Mouse (Mus musculus): ENCODE data around the gene Igf1.

- no peak for TF ChIP-seq POLR2A (IDR thresholded peaks at IDR 0.05; ENCODE audit: control insufficient read depth, low read depth, low read length)
- TF ChIP-seq CTCF (IDR thresholded peaks at IDR 0.05; ENCODE audit: control insufficient read depth, insufficient read depth, insufficient replicate concordance, low read depth, low read length) = no peak
Measured at GRCm38 (mm10) chr10:87839454-87839853, 18.6 kb upstream of the Igf1 start.

All from testis, adult 2 months (tissue).